Mouse (Mus musculus) heart, embryonic 14.5 days (tissue): ENCODE data around the gene Bbox1. TPM values are rescaled to one million over a fixed set of nuclear protein-coding genes. Genes with fewer than 3 reads are reported as not detected.

Experiments
- ATAC-seq: fragments of 200-750 bp; cut with Nextera tagmentation; 2 replicates; pipeline ENCODE4 v1.8.0; 2017; ENCODE audit warnings: low read depth, moderate TSS enrichment; ENCODE audit not compliant: insufficient number of reproducible peaks, insufficient read depth, low FRiP score
- H3K27ac ChIP-seq, 2 experiments: fragments of 200-500 bp in 1 of 2; fragments of 300-500 bp in 1 of 2; sonication (generic) in 1 of 2; replicated peaks in 1 of 2; 2 replicates each; pipeline ENCODE4 v1.5.1; 2012 to 2014; ENCODE audit warnings: low read depth in 2 of 2, low read length in 2 of 2, control low read depth in 1 of 2, mild to moderate bottlenecking in 1 of 2, mixed read lengths in 1 of 2; ENCODE audit not compliant: control insufficient read depth in 1 of 2, insufficient read depth in 1 of 2
- H3K27me3 ChIP-seq: fragments of 300-500 bp; sonication (generic); 2 replicates; pipeline ENCODE4 v1.6.1; 2014; ENCODE audit warnings: mild to moderate bottlenecking, low read length, control low read depth; ENCODE audit not compliant: control insufficient read depth, insufficient read depth
- H3K36me3 ChIP-seq: fragments of 300-500 bp; sonication (generic); 2 replicates; pipeline ENCODE4 v1.6.1; 2014; ENCODE audit warnings: mild to moderate bottlenecking, control low read depth, low read length, mixed read lengths; ENCODE audit not compliant: control insufficient read depth, insufficient read depth
- H3K4me1 ChIP-seq, 2 experiments: fragments of 200-500 bp in 1 of 2; fragments of 300-500 bp in 1 of 2; sonication (generic) in 1 of 2; 2 replicates each; pipeline ENCODE4 v1.6.1; 2012 to 2014; ENCODE audit warnings: low read length in 2 of 2, control low read depth in 1 of 2, mixed read lengths in 1 of 2; ENCODE audit not compliant: control insufficient read depth in 2 of 2, insufficient read depth in 2 of 2
- H3K4me2 ChIP-seq: fragments of 300-500 bp; sonication (generic); 2 replicates; pipeline ENCODE4 v1.6.1; 2014; ENCODE audit warnings: mild to moderate bottlenecking, low read length
- H3K4me3 ChIP-seq, 2 experiments: fragments of 200-500 bp in 1 of 2; fragments of 300-500 bp in 1 of 2; sonication (generic) in 1 of 2; 2 replicates each; pipeline ENCODE4 v1.5.1; 2012 to 2014; ENCODE audit warnings: low read length in 2 of 2, mild to moderate bottlenecking in 2 of 2, control low read depth in 1 of 2, low read depth in 1 of 2, moderate library complexity in 1 of 2; ENCODE audit not compliant: control insufficient read depth in 1 of 2, insufficient read depth in 1 of 2
- H3K9ac ChIP-seq: fragments of 300-500 bp; sonication (generic); 2 replicates; pipeline ENCODE4 v1.6.1; 2014; ENCODE audit warnings: mild to moderate bottlenecking, low read length
- H3K9me3 ChIP-seq: fragments of 300-500 bp; sonication (generic); 2 replicates; pipeline ENCODE4 v1.6.1; 2016; ENCODE audit warnings: low read length, control low read depth; ENCODE audit not compliant: control insufficient read depth
- WGBS: fragments of 180-500 bp; shearing (Covaris S2); extraction: QIAGEN DNeasy Blood & Tissue Kit; methylation state at CpG from one replicate; pipeline ENCODE4 v1.1.7; 2014; 5-methylcytosine and 5-hydroxymethylcytosine counted together
- polyA plus RNA-seq: library from polyadenylated mRNA; unstranded; fragments of >200 nt; fragmentation: Nextera tagmentation; extraction: Ambion mirVana; gene quantifications from 2 replicates; pipeline ENCODE4 v1.2.1, GENCODE M21; 2014

Bbox1 gene
- polyA plus RNA-seq: 0.08 TPM in 2 replicates

GRCm38 (mm10) chr2:110314509-110315155 is at the start of gene Bbox1:
TSS of gene Bbox1 (minus strand) at chr2:110314560.
- no peaks in the 10 kb centered on the region for H3K27me3 ChIP-seq
- no peaks in the 10 kb centered on the region for H3K4me1 ChIP-seq
- H3K9ac ChIP-seq: no peak within 1 kb of the TSS
- no peak within 1 kb of the TSS for H3K27ac ChIP-seq
- H3K4me3 ChIP-seq: no peak within 1 kb of the TSS
- no peaks in the 10 kb centered on the region for H3K36me3 ChIP-seq
- 75% methylated on average over 6 of the region's 6 CpGs for WGBS
- no peak within 1 kb of the TSS for H3K4me2 ChIP-seq
- ATAC-seq: no peak
- no peaks in the 10 kb centered on the region for H3K9me3 ChIP-seq

GRCm38 (mm10) chr2:110363855-110364254 is 49.5 kb upstream of the Bbox1 start:
- H3K9ac ChIP-seq: no peak overlapping the region
- H3K36me3 ChIP-seq: no peaks in the 10 kb centered on the region
- WGBS: 75% methylated on average over 3 of the region's 3 CpGs
- no peak overlapping the region for H3K4me2 ChIP-seq
- no peak for ATAC-seq
- H3K4me1 ChIP-seq: no peaks in the 10 kb centered on the region; a peak in 2 of 4 replicates
- no peak overlapping the region for H3K27ac ChIP-seq
- H3K9me3 ChIP-seq: no peaks in the 10 kb centered on the region
- no peaks in the 10 kb centered on the region for H3K27me3 ChIP-seq
- no peak overlapping the region for H3K4me3 ChIP-seq

- no peaks in the 10 kb centered on the region for H3K36me3 ChIP-seq
- WGBS: 2% methylated on average over 33 of the region's 33 CpGs
These were observed 48.3 kb upstream of the Bbox1 start, which contains the start of gene Fibin for GRCm38 (mm10) chr2:110362432-110363283. TSS of gene Fibin (minus strand) at chr2:110363183.

GRCm38 (mm10) chr2:110353302-110353970 is 39.1 kb upstream of the Bbox1 start:
- WGBS: 83% methylated on average over 5 of the region's 5 CpGs
- H3K9me3 ChIP-seq: no peaks in the 10 kb centered on the region
- ATAC-seq: no peak
- H3K4me2 ChIP-seq: no peak overlapping the region
- H3K36me3 ChIP-seq: no peaks in the 10 kb centered on the region
- H3K9ac ChIP-seq: no peak overlapping the region
- 0 out of 4 replicates have a peak, but pooled peaks cover 0 to 3% of the 10 kb centered on the region in 2 experiments for H3K4me1 ChIP-seq
- H3K4me3 ChIP-seq: no peak overlapping the region
- H3K27me3 ChIP-seq: no peaks in the 10 kb centered on the region
- no peak overlapping the region for H3K27ac ChIP-seq

More at GRCm38 (mm10) chr2:110362432-110363283, 48.3 kb upstream of the Bbox1 start, which contains the start of gene Fibin:
- Histone ChIP-seq H3K4me3 (peak within 1 kb of the TSS; percentile 45 to 47), H3K4me1 (no peaks in the 10 kb centered on the region; a peak in 2 of 4 replicates), H3K4me2 (peak within 1 kb of the TSS; percentile 83), H3K9me3 (no peaks in the 10 kb centered on the region), H3K27me3 (no peaks in the 10 kb centered on the region), H3K9ac (peak within 1 kb of the TSS; percentile 69), H3K27ac (peak within 1 kb of the TSS; percentile 2 to 49; a peak in 2 of 4 replicates)
- no peak for ATAC-seq

- Histone ChIP-seq H3K4me2 (no peak overlapping the region), H3K27me3 (no peaks in the 10 kb centered on the region), H3K4me1 (0 out of 4 replicates have a peak, but pooled peaks cover 0 to 3% of the 10 kb centered on the region in 2 experiments), H3K36me3 (no peaks in the 10 kb centered on the region), H3K4me3 (no peak overlapping the region), H3K27ac (no peak overlapping the region), H3K9me3 (no peaks in the 10 kb centered on the region), H3K9ac (no peak overlapping the region)
- ATAC-seq: no peak
- 58% methylated on average over 5 of the region's 5 CpGs for whole genome bisulfite sequencing
These were observed 37.5 kb upstream of the Bbox1 start for GRCm38 (mm10) chr2:110351843-110352251.

- ATAC-seq: no peak
- no peaks in the 10 kb centered on the region for H3K27me3 ChIP-seq
- no peaks in the 10 kb centered on the region for H3K36me3 ChIP-seq
- H3K9ac ChIP-seq: no peak overlapping the region
- H3K4me2 ChIP-seq: no peak overlapping the region
- no peaks in the 10 kb centered on the region for H3K9me3 ChIP-seq
- no peak overlapping the region for H3K4me3 ChIP-seq
- 71% methylated on average over 1 of the region's 1 CpGs for WGBS
- 0 out of 4 replicates have a peak, but pooled peaks cover 0 to 3% of the 10 kb centered on the region in 2 experiments for H3K4me1 ChIP-seq
- H3K27ac ChIP-seq: no peak overlapping the region
These were observed 37.0 kb upstream of the Bbox1 start for GRCm38 (mm10) chr2:110351406-110351805.

- Histone ChIP-seq H3K4me3 (no peak overlapping the region), H3K9ac (no peak overlapping the region), H3K9me3 (no peaks in the 10 kb centered on the region), H3K27ac (no peak overlapping the region), H3K27me3 (no peaks in the 10 kb centered on the region), H3K4me1 (no peaks in the 10 kb centered on the region), H3K36me3 (no peaks in the 10 kb centered on the region), H3K4me2 (no peak overlapping the region)
- no peak for ATAC-seq
These were observed 14.6 kb upstream of the Bbox1 start for GRCm38 (mm10) chr2:110328953-110329352.
